Mouse (Mus musculus): ENCODE data around the gene Cplx1. TPM values are rescaled to one million over a fixed set of nuclear protein-coding genes. Genes with fewer than 3 reads are reported as not detected.

Cplx1 gene
- polyA plus RNA-seq, 1 experiment, result not detected

DNA sequence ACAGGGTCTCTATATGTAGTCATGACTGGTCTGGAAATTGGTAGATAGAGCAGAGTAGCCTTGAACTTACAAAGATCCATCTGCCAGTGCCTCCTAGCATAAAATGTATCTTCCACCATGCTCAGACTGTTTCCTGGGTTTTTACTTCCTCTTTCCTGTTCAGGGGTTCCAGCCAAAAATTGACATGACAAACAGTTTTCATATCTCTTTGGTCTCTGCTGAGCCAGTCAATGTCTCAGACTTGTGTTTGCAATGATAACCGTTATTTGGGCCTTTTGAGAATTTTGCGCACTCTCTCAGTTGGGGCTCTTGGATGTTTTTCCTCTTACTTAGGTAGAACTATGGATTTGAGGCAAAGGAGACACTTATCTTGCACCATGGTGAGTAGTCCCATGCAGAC is 15.6 kb downstream of the Cplx1 start:
- Histone ChIP-seq H3K27me3 (ENCODE audit: control insufficient read depth, insufficient read depth, insufficient read length) (no peaks in the 10 kb centered on the region), H3K36me3 (ENCODE audit: control insufficient read depth, insufficient read depth) (no peaks in the 10 kb centered on the region), H3K4me3 (no peak overlapping the region), H3K4me2 (ENCODE audit: low read depth) (no peak overlapping the region), H3ac (ENCODE audit: control insufficient read depth, insufficient read length) (no peak overlapping the region), H3K79me2 (ENCODE audit: control insufficient read depth, insufficient read depth) (no peaks in the 10 kb centered on the region)
- TF ChIP-seq E2F4 (IDR thresholded peaks at IDR 0.05; ENCODE audit: insufficient read depth), result no peak
- no peak for TF ChIP-seq TCF3 (IDR thresholded peaks at IDR 0.05; ENCODE audit: insufficient read length, low read depth)
- TF ChIP-seq SRF (IDR thresholded peaks at IDR 0.05; ENCODE audit: control insufficient read depth, insufficient read length, low read depth), result no peak
- no peak for TF ChIP-seq CEBPB (IDR thresholded peaks at IDR 0.05; ENCODE audit: insufficient read depth, poor library complexity, severe bottlenecking)
- TF ChIP-seq POLR2AphosphoS2 (IDR thresholded peaks at IDR 0.05; ENCODE audit: insufficient read length, low read depth), result no peak
- TF ChIP-seq MYOD1 (IDR thresholded peaks at IDR 0.05; ENCODE audit: control insufficient read depth in 1 of 3, insufficient read length in 2 of 3, low read depth in 2 of 3), result no peak
- no peak for TF ChIP-seq USF1 (IDR thresholded peaks at IDR 0.05; ENCODE audit: low read depth)
- no peak for TF ChIP-seq REST (IDR thresholded peaks at IDR 0.05; ENCODE audit: insufficient read depth, insufficient read length)
- TF ChIP-seq MYOG (IDR thresholded peaks at IDR 0.05; ENCODE audit: control insufficient read depth in 1 of 3, insufficient read depth in 1 of 3, insufficient read length in 2 of 3, low read depth in 2 of 3), result no peak
- TF ChIP-seq POLR2A (IDR thresholded peaks at IDR 0.05; ENCODE audit: insufficient read length, low read depth), result no peak
- no peak for TF ChIP-seq MAX (IDR thresholded peaks at IDR 0.05; ENCODE audit: low read depth)
- no peak for TF ChIP-seq TCF12 (IDR thresholded peaks at IDR 0.05; ENCODE audit: insufficient read depth, poor library complexity, severe bottlenecking)

DNA sequence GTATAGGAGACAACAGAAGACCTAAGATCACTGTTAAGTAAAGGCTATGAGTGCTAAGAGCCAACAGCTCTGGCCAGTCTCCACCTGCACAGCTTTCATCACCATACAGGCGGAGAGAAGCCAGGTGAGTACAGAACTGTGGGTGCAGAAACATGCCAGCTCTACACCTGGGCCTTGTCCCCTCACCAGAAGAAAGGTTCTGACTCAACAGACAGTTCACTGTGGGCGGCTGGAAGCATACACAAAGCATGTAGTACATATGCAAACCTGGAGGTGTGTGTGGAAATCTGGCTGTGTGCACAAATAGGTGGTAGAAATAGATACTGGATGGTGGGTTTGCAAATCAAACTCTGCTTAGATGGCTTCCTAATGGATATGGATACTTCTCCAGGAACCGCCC is 27.2 kb downstream of the Cplx1 start:
- H3K79me2 ChIP-seq (ENCODE audit: control insufficient read depth, insufficient read depth), result no peaks in the 10 kb centered on the region
- no peak overlapping the region for H3K4me3 ChIP-seq
- peaks cover 27% of the 10 kb centered on the region for H3K27me3 ChIP-seq (ENCODE audit: control insufficient read depth, insufficient read depth, insufficient read length)
- H3K4me2 ChIP-seq (ENCODE audit: low read depth), result no peak overlapping the region
- H3ac ChIP-seq (ENCODE audit: control insufficient read depth, insufficient read length), result no peak overlapping the region
- TF ChIP-seq TCF12 (IDR thresholded peaks at IDR 0.05; ENCODE audit: insufficient read depth, poor library complexity, severe bottlenecking) (no peak), TCF3 (IDR thresholded peaks at IDR 0.05; ENCODE audit: insufficient read length, low read depth) (no peak), SRF (IDR thresholded peaks at IDR 0.05; ENCODE audit: control insufficient read depth, insufficient read length, low read depth) (no peak), MAX (IDR thresholded peaks at IDR 0.05; ENCODE audit: low read depth) (no peak), REST (IDR thresholded peaks at IDR 0.05; ENCODE audit: insufficient read depth, insufficient read length) (no peak), MYOD1 (IDR thresholded peaks at IDR 0.05; ENCODE audit: control insufficient read depth in 1 of 3, insufficient read length in 2 of 3, low read depth in 2 of 3) (no peak), E2F4 (IDR thresholded peaks at IDR 0.05; ENCODE audit: insufficient read depth) (no peak), POLR2AphosphoS2 (IDR thresholded peaks at IDR 0.05; ENCODE audit: insufficient read length, low read depth) (no peak), CEBPB (IDR thresholded peaks at IDR 0.05; ENCODE audit: insufficient read depth, poor library complexity, severe bottlenecking) (no peak), POLR2A (IDR thresholded peaks at IDR 0.05; ENCODE audit: insufficient read length, low read depth) (no peak), MYOG (IDR thresholded peaks at IDR 0.05; ENCODE audit: control insufficient read depth in 1 of 3, insufficient read depth in 1 of 3, insufficient read length in 2 of 3, low read depth in 2 of 3) (no peak), USF1 (IDR thresholded peaks at IDR 0.05; ENCODE audit: low read depth) (no peak)
- no peaks in the 10 kb centered on the region for H3K36me3 ChIP-seq (ENCODE audit: control insufficient read depth, insufficient read depth)

DNA sequence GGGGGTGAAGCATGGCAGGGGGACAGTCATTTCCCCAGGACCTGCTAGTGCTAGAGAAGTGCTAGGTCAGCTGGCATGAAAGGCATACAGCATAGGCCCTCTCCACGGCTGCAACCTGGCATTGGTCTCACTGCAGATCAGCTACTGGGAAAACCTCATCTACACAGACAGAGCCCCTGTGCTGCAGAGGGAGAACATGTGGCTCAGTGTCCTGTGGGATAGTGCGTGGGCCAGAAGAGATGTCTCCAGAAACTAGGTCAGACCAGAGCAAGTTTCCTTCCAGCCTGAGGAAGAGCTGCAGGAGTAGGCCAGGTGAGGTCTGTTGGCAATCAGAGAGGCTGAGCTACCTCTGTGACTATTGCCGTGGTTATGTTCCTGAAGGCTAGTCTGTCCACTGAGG is 27.9 kb downstream of the Cplx1 start:
- H3K79me2 ChIP-seq (ENCODE audit: control insufficient read depth, insufficient read depth), result no peaks in the 10 kb centered on the region
- H3K4me2 ChIP-seq (ENCODE audit: low read depth), result no peak overlapping the region
- H3K27me3 ChIP-seq (ENCODE audit: control insufficient read depth, insufficient read depth, insufficient read length), result peaks cover 27% of the 10 kb centered on the region
- no peak overlapping the region for H3K4me3 ChIP-seq
- TF ChIP-seq MYOG (IDR thresholded peaks at IDR 0.05; ENCODE audit: control insufficient read depth in 1 of 3, insufficient read depth in 1 of 3, insufficient read length in 2 of 3, low read depth in 2 of 3) (no peak), MYOD1 (IDR thresholded peaks at IDR 0.05; ENCODE audit: control insufficient read depth in 1 of 3, insufficient read length in 2 of 3, low read depth in 2 of 3) (no peak), REST (IDR thresholded peaks at IDR 0.05; ENCODE audit: insufficient read depth, insufficient read length) (no peak), SRF (IDR thresholded peaks at IDR 0.05; ENCODE audit: control insufficient read depth, insufficient read length, low read depth) (no peak), POLR2A (IDR thresholded peaks at IDR 0.05; ENCODE audit: insufficient read length, low read depth) (no peak), USF1 (IDR thresholded peaks at IDR 0.05; ENCODE audit: low read depth) (no peak), POLR2AphosphoS2 (IDR thresholded peaks at IDR 0.05; ENCODE audit: insufficient read length, low read depth) (no peak), TCF3 (IDR thresholded peaks at IDR 0.05; ENCODE audit: insufficient read length, low read depth) (no peak), E2F4 (IDR thresholded peaks at IDR 0.05; ENCODE audit: insufficient read depth) (no peak), MAX (IDR thresholded peaks at IDR 0.05; ENCODE audit: low read depth) (no peak), TCF12 (IDR thresholded peaks at IDR 0.05; ENCODE audit: insufficient read depth, poor library complexity, severe bottlenecking) (no peak)
- H3ac ChIP-seq (ENCODE audit: control insufficient read depth, insufficient read length), result no peak overlapping the region
- no peaks in the 10 kb centered on the region for H3K36me3 ChIP-seq (ENCODE audit: control insufficient read depth, insufficient read depth)

DNA sequence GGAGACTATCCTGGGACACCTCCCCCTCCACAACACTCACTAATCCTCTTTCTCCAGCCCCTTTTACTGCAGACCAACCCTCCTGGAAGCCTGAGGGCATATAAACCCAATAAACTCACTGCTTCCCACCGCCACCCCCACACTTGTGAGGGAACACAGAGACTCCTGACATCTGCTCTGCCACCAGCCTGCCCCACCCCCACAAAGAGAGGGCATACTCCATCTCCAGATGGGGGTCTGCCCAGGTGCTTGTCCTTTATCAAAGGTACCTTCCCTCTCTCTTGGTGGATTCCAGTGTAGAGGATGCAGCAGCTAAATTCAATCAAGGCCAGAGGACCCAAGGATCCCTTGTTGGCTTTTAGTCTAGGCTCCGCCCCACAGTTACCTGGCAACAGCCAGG is 28.8 kb downstream of the Cplx1 start:
- Histone ChIP-seq H3K79me2 (ENCODE audit: control insufficient read depth, insufficient read depth) (no peaks in the 10 kb centered on the region), H3K4me3 (no peak overlapping the region), H3K4me2 (ENCODE audit: low read depth) (no peak overlapping the region), H3K27me3 (ENCODE audit: control insufficient read depth, insufficient read depth, insufficient read length) (peaks cover 27% of the 10 kb centered on the region), H3ac (ENCODE audit: control insufficient read depth, insufficient read length) (no peak overlapping the region), H3K36me3 (ENCODE audit: control insufficient read depth, insufficient read depth) (no peaks in the 10 kb centered on the region)
- TF ChIP-seq MAX (IDR thresholded peaks at IDR 0.05; ENCODE audit: low read depth), result no peak

DNA sequence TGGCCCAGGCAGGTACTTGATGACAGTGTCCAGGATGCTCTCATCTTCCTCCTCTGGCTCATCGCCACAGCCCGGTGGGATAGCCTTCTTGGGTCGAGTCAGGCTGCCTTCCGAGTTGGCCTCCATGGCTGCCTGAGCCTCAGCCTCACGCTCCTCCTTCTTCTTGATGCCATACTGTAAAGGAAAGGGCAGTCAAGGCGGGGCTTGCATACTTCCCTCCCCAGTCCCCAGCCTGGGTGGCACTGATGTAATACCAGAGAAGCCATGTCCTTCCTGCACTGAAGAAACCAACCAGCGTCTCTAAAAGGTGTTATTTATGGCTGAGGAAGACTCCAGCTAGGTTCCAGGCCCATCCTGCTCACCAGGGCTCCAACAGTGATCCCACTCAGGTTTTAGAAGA is 29.7 kb downstream of the Cplx1 start:
- no peak for TF ChIP-seq USF1 (IDR thresholded peaks at IDR 0.05; ENCODE audit: low read depth)
- no peak for TF ChIP-seq MYOG (IDR thresholded peaks at IDR 0.05; ENCODE audit: control insufficient read depth in 1 of 3, insufficient read depth in 1 of 3, insufficient read length in 2 of 3, low read depth in 2 of 3)
- TF ChIP-seq MAX (IDR thresholded peaks at IDR 0.05; ENCODE audit: low read depth), result no peak
- TF ChIP-seq MYOD1 (IDR thresholded peaks at IDR 0.05; ENCODE audit: control insufficient read depth in 1 of 3, insufficient read length in 2 of 3, low read depth in 2 of 3), result no peak
- TF ChIP-seq SRF (IDR thresholded peaks at IDR 0.05; ENCODE audit: control insufficient read depth, insufficient read length, low read depth), result no peak
- TF ChIP-seq CEBPB (IDR thresholded peaks at IDR 0.05; ENCODE audit: insufficient read depth, poor library complexity, severe bottlenecking), result no peak
- Histone ChIP-seq H3K79me2 (ENCODE audit: control insufficient read depth, insufficient read depth) (no peaks in the 10 kb centered on the region), H3K27me3 (ENCODE audit: control insufficient read depth, insufficient read depth, insufficient read length) (peaks cover 21% of the 10 kb centered on the region), H3K36me3 (ENCODE audit: control insufficient read depth, insufficient read depth) (no peaks in the 10 kb centered on the region), H3K4me2 (ENCODE audit: low read depth) (no peak overlapping the region), H3K4me3 (no peak overlapping the region), H3ac (ENCODE audit: control insufficient read depth, insufficient read length) (no peak overlapping the region)
